In the genomic region with DNA sequence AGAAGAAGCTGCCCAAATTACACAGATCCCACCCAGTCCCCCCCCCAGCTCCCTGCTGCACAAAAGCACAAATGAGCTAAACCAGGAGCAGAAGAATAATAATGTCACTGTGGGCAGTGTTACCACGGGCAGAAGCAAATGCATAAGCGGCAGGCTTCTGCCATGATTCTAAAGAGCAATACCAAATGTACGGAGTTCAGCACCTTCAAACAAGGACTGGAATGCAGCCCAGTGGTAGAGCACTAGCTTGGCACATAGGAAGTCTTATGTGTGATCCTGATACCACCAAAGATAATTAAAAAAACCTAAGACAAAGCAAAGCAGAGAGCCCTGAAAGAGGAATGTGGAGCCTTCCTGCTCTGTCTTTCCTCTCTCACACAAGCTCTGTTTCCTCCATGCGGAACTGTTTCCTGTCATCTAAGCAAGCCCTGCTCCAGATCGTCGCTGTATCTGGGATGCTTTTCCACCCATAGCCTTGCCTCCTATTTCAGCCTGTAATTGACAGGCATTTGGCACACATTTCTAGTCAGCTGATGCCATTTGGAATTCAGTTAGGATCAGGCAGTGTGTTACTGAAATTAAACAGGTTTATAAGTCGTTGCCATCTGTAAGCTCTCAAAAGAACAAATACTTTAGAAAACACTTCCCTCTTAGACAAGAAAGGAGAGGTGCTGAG, we compare ENCODE assay signal across 9 mouse cellular contexts. TPM values are rescaled to one million over a fixed set of nuclear protein-coding genes. Genes with fewer than 3 reads are reported as not detected.
DNase-seq lines count a peak whose midpoint lies in the region; ATAC-seq and TF ChIP-seq lines count a peak whose summit lies in the region.
"Had no signal": no experiment of that assay in that cellular context is flagged by ENCODE, and none has a peak within 500 bp of the region (broad histone marks: within the 10 kb centered on the region; RNA-seq: fewer than 3 reads in every experiment).

No protein-coding gene starts in this region.

- 60% methylated on average over 7 of the region's 7 CpGs for WGBS in kidney, embryonic 15.5 days
- WGBS in forebrain, embryonic 16.5 days: 22% methylated on average over 7 of the region's 7 CpGs

- H3K4me3 ChIP-seq in kidney, embryonic 15.5 days (replicated peaks): no peak overlapping the region
- no peak overlapping the region for H3K4me3 ChIP-seq in forebrain, embryonic 16.5 days (replicated peaks; ENCODE audit: low read length)

- no peak for TF ChIP-seq CTCF in brain, embryonic 14.5 days (IDR thresholded peaks at IDR 0.05; ENCODE audit: borderline replicate concordance, extremely low read depth, insufficient read depth, insufficient read length)

- H3K27ac ChIP-seq in kidney, embryonic 15.5 days: no peak overlapping the region
- peak overlapping the region; percentile 96 for H3K27ac ChIP-seq in forebrain, embryonic 16.5 days (ENCODE audit: low read length)

- H3K4me2 ChIP-seq in kidney, embryonic 15.5 days: no peak overlapping the region
- H3K4me2 ChIP-seq in forebrain, embryonic 16.5 days (ENCODE audit: low read length): peak overlapping the region; percentile 35

- no peaks in the 10 kb centered on the region for H3K27me3 ChIP-seq in kidney, embryonic 15.5 days
- no peaks in the 10 kb centered on the region for H3K27me3 ChIP-seq in forebrain, embryonic 16.5 days (replicated peaks; ENCODE audit: control insufficient read depth, insufficient read depth, low read length)
- H3K27me3 ChIP-seq: Patski had no signal

- DNase-seq in kidney, adult 9 months: peak; percentile 54
- peak; percentile 94 for DNase-seq in brain, embryonic 14.5 days (ENCODE audit: low read depth)
- DNase-seq in layer of hippocampus, postnatal 14 days (ENCODE audit: low spot score in 2 of 2): peak; percentile 53 to 89
- DNase-seq in urinary bladder, adult 18-20 months (ENCODE audit: low spot score in 2 of 2): no peak
- DNase-seq: cerebellum, adult 8-10 months had no signal

- no peak for ATAC-seq in kidney, embryonic 15.5 days (replicated peaks; ENCODE audit: low FRiP score)
- peak; percentile 92 for ATAC-seq in forebrain, embryonic 16.5 days
- no peak for ATAC-seq in erythroid progenitor cell, adult 5-6 weeks (replicated peaks; ENCODE audit: low FRiP score, poor library complexity, severe bottlenecking)
- ATAC-seq: Patski had no signal

- no peaks in the 10 kb centered on the region for H3K36me3 ChIP-seq in kidney, embryonic 15.5 days
- no peaks in the 10 kb centered on the region for H3K36me3 ChIP-seq in forebrain, embryonic 16.5 days (ENCODE audit: control insufficient read depth, insufficient read depth)

- TF ChIP-seq POLR2A in brain, embryonic 14.5 days (IDR thresholded peaks at IDR 0.05; ENCODE audit: borderline replicate concordance, extremely low read depth, insufficient read depth, insufficient read length, poor library complexity, severe bottlenecking): no peak

- H3K4me1 ChIP-seq in kidney, embryonic 15.5 days: peaks cover 1% of the 10 kb centered on the region; the same call in 1 of the 2 replicates
- H3K4me1 ChIP-seq in forebrain, embryonic 16.5 days (replicated peaks; ENCODE audit: control insufficient read depth, insufficient read depth, low read length): peaks cover 21% of the 10 kb centered on the region

- H3K9ac ChIP-seq in kidney, embryonic 15.5 days: no peak overlapping the region
- H3K9ac ChIP-seq in forebrain, embryonic 16.5 days (replicated peaks; ENCODE audit: low read depth, low read length): peak overlapping the region; percentile 15; the same call in 1 of the 2 replicates

- no peaks in the 10 kb centered on the region for H3K9me3 ChIP-seq in kidney, embryonic 15.5 days (replicated peaks)
- H3K9me3 ChIP-seq in forebrain, embryonic 16.5 days (ENCODE audit: control insufficient read depth, low read length): no peaks in the 10 kb centered on the region

RNA-seq across cellular contexts. Expression of a gene that starts 29.0 kb away (rescaled TPM):
- polyA plus RNA-seq in kidney, embryonic 15.5 days (2015; fragmentation: Nextera tagmentation; extraction: Ambion mirVana): 428 and 495 TPM in 2 replicates
- polyA plus RNA-seq in brain, embryonic 14.5 days (2012; rRNA removed): 76.9 and 99.6 TPM in 2 replicates
- polyA plus RNA-seq in forebrain, embryonic 16.5 days (2015; fragmentation: Nextera tagmentation; extraction: Ambion mirVana): 479 and 536 TPM in 2 replicates
- total RNA-seq in layer of hippocampus, postnatal 14 days (2021): 100 to 1,000 TPM; 293 to 299 TPM
- 44.9 and 71.7 TPM in 2 replicates for total RNA-seq in erythroid progenitor cell, adult 5-6 weeks (2015; ENCODE audit: low replicate concordance)
- total RNA-seq in erythroid progenitor cell, adult 5-6 weeks (2017; ENCODE audit: low replicate concordance): 7.3 and 18.0 TPM in 2 replicates

Comparison
In these comparisons a context has a peak if more than half of its experiments do, and no peak if none do; other contexts are left out.
1. DNase-seq: peak in kidney, adult 9 months (single experiment), brain, embryonic 14.5 days (single experiment) and layer of hippocampus, postnatal 14 days (2 of 2); none in urinary bladder, adult 18-20 months (0 of 2).